Mouse (Mus musculus) kidney, adult 18-20 months (tissue): ENCODE data around the gene Mn1.

ENCODE experiments used
- DNase-seq: peaks from one replicate; pipeline ENCODE4 v3.0.0; 2021

Gene Mn1

DNA sequence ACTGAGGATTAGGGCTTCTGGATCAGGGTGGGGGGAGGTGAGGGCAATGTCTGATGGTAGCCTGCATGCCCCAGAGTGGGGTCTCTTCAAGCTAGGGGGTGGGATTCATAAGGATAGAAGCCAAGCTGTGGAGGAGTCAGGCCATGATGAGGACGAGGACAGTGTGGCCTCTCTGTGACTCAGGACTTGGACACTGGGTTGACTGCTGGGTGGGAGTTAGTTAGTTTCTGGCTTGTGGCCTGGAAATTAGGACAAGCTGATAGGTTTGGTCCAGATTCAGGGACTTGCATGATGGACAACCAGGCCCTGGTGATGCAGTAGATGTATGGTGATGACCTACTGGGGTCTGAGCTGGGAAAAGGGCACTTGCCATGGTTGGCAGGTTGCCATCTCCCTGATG, 74.3 kb downstream of the Mn1 start:
- DNase-seq: no peak

GRCm38 (mm10) chr5:111500036-111500435, 82.9 kb downstream of the Mn1 start:
- DNase-seq: no peak

DNA sequence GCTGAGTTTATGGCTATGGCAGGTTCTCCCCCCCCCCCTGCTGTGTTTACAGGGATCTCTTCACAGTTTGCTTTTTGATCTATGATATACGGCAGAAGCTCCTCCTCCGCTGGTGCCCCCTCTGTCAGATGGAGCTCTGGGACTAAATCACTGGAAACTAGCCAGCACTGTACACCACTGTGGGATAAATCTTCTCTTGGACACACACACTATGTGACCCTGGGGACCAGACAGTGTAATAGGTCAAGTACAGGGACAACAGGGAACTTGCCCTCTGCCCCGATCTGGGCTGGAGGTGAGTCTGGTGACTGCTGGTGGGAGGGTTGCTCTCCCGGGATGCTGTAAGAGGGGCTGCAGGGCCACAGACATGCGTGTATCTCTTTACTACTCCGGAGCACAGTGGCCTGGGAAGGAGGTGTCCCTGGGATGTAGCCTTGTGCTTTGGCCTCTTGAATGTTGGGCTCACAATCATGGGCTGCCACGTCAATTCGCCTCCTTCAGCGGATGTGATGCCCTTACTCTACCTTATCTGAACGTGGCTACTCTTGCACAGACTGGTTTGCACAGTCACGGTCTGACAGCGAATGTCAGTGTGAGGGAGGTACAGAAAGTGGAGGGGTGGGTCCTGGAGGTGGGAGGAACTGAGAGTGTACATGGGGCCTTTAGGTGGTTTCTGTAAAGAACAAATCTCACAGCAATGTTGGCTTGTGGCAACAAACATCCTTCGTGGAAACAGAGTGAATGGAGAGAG, 84.7 kb downstream of the Mn1 start:
- no peak for DNase-seq

DNA sequence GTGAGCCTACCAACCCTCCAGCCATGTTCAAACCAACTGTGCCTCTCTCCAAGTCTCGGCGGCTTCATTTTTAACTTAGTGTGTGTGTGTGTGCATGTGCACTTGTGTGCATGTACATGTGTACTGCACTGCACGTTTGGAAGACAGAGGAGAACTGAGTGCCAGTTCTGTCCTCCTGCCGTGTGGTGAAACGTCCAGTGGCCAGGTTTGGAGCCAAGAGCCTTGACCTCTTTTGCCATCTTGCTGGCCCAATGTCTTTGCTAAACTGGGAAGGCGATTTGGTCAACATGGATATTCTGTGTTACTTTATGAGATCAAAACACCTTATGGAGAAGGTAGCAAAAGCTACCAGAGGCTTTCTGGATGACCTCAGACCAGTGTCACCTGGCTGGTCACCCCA, 88.1 kb downstream of the Mn1 start:
- DNase-seq: no peak

DNA sequence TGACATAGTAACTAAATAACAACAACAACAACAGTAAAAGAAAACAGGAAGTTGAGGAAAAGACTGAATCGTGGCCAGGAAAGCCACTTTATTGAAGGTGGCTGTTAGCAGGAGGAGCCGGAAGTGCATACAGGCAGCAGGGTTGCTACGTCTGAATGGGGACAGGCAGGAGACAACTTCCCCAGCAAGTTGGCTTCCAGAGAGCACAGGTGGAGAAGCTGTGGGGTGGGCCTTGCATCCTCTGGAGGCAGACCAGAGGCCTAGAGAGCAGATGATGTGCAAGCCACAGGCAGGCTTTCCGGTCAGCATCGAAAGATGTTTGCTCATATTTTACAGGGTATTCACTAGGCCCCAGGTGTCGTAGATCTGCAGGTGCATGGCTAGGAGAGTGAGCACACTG, 88.7 kb downstream of the Mn1 start:
- DNase-seq: no peak

DNA sequence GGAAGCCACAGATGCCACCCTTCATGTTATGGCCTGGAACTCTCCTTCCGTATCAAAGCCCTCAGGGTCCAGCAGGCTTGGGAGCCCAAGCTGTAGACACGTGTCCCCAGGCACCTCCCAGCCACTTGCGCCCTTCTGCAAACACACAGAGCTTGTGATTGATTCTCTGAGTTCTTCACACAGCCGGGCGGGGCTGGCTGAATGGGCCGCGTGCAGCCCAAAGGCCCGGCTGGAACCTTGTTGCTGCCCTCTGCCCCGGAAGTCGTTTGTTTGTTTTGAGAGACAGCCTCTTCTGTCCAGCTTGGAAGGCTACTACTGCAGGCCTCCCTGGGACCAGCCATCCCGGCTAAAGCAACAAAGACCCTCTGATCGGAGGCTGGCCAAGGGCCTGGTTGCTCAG, 89.2 kb downstream of the Mn1 start:
- DNase-seq: peak; percentile 43
